ENCODE assay signal across 8 mouse cellular contexts in genomic region chr16:36071450-36072379, GRCm38 (mm10). TPM values are rescaled to one million over a fixed set of nuclear protein-coding genes. Genes with fewer than 3 reads are reported as not detected.
A peak's percentile ranks its signal among the peaks of the same experiment; 100 is the strongest.
DNase-seq lines count a peak whose midpoint lies in the region; ATAC-seq and TF ChIP-seq lines count a peak whose summit lies in the region.

Gene Fam162a (minus strand): TSS chr16:36071594.
Gene Ccdc58 (plus strand): TSS chr16:36071685.

- peak within 1 kb of the TSS; percentile 84 for H3K9ac ChIP-seq in kidney, embryonic 15.5 days

- under 1% methylated on average over 76 of the region's 81 CpGs for WGBS in heart, embryonic 10.5 days
- under 1% methylated on average over 81 of the region's 81 CpGs for WGBS in kidney, embryonic 15.5 days

- H3K4me1 ChIP-seq in bone marrow macrophage, adult 2 months (ENCODE audit: control insufficient read depth, insufficient read depth, low read length), result peaks cover 34% of the 10 kb centered on the region
- 0 out of 2 replicates have a peak, but pooled peaks cover 5% of the 10 kb centered on the region for H3K4me1 ChIP-seq in embryonic fibroblast, embryonic 13.5 days (ENCODE audit: control insufficient read depth, insufficient read depth, low read length)
- H3K4me1 ChIP-seq in heart, embryonic 10.5 days, result peaks cover 29% of the 10 kb centered on the region
- peaks cover 31% of the 10 kb centered on the region for H3K4me1 ChIP-seq in kidney, embryonic 15.5 days

- peaks cover 12% of the 10 kb centered on the region for H3K36me3 ChIP-seq in heart, embryonic 10.5 days
- peaks cover 10% of the 10 kb centered on the region; the same call in 1 of the 2 replicates for H3K36me3 ChIP-seq in kidney, embryonic 15.5 days

- ATAC-seq in kidney, embryonic 15.5 days (replicated peaks; ENCODE audit: low FRiP score), result peak; percentile 97
- ATAC-seq in monocyte, adult 5-6 weeks (replicated peaks; ENCODE audit: insufficient number of reproducible peaks, low FRiP score, low TSS enrichment, poor library complexity, severe bottlenecking), result peak; percentile 94

- no peaks in the 10 kb centered on the region for H3K27me3 ChIP-seq in heart, embryonic 10.5 days (ENCODE audit: insufficient read depth, poor library complexity, severe bottlenecking)
- no peaks in the 10 kb centered on the region for H3K27me3 ChIP-seq in kidney, embryonic 15.5 days

- H3K9me3 ChIP-seq in heart, embryonic 10.5 days, result no peaks in the 10 kb centered on the region
- no peaks in the 10 kb centered on the region for H3K9me3 ChIP-seq in kidney, embryonic 15.5 days (replicated peaks)

- no peak for TF ChIP-seq POLR2A in bone marrow macrophage, adult 2 months (IDR thresholded peaks at IDR 0.05; ENCODE audit: borderline replicate concordance, low read depth, low read length)
- peak; percentile 98 for TF ChIP-seq POLR2A in embryonic fibroblast, embryonic 13.5 days (IDR thresholded peaks at IDR 0.05; ENCODE audit: low read depth, low read length)

- TF ChIP-seq CTCF in bone marrow macrophage, adult 2 months (IDR thresholded peaks at IDR 0.05; ENCODE audit: low read depth, low read length), result no peak
- no peak for TF ChIP-seq CTCF in embryonic fibroblast, embryonic 13.5 days (IDR thresholded peaks at IDR 0.05; ENCODE audit: borderline replicate concordance, insufficient read depth, low read length)

- H3K27ac ChIP-seq in bone marrow macrophage, adult 2 months (ENCODE audit: insufficient read depth, low read depth, low read length), result peak within 1 kb of the TSS; percentile 92
- H3K27ac ChIP-seq in embryonic fibroblast, embryonic 13.5 days (ENCODE audit: insufficient read depth, low read length), result peak within 1 kb of the TSS; percentile 100
- peak within 1 kb of the TSS; percentile 95 for H3K27ac ChIP-seq in heart, embryonic 10.5 days
- peak within 1 kb of the TSS; percentile 99 for H3K27ac ChIP-seq in kidney, embryonic 15.5 days

- peak; percentile 93 for DNase-seq in A20 (ENCODE audit: low read depth, low spot score)
- peak; percentile 96 for DNase-seq in heart, embryonic 10.5 days (ENCODE audit: low spot score)
- peak; percentile 95 for DNase-seq in liver
- peak; percentile 91 to 96 for DNase-seq in spleen, postnatal 4 days (ENCODE audit: low spot score in 2 of 2)

- peak within 1 kb of the TSS; percentile 63 for H3K4me2 ChIP-seq in kidney, embryonic 15.5 days

- H3K4me3 ChIP-seq in bone marrow macrophage, adult 2 months (ENCODE audit: insufficient read depth, low read length), result peak within 1 kb of the TSS; percentile 85
- H3K4me3 ChIP-seq in embryonic fibroblast, embryonic 13.5 days (ENCODE audit: insufficient read depth, low read length), result peak within 1 kb of the TSS; percentile 97
- peak within 1 kb of the TSS; percentile 86 for H3K4me3 ChIP-seq in heart, embryonic 10.5 days
- peak within 1 kb of the TSS; percentile 87 for H3K4me3 ChIP-seq in kidney, embryonic 15.5 days (replicated peaks)

RNA-seq across cellular contexts. Expression of gene Fam162a, which starts in this region (rescaled TPM):
- polyA plus RNA-seq in bone marrow macrophage, adult 2 months (2012; ENCODE audit: insufficient read depth, insufficient read length, missing spikeins), result 49.2 and 57.1 TPM in 2 replicates
- 220 and 237 TPM in 2 replicates for polyA plus RNA-seq in embryonic fibroblast, embryonic 13.5 days (2011; ENCODE audit: insufficient read length, low read depth, missing spikeins)
- polyA plus RNA-seq in heart, embryonic 10.5 days (2016; fragmentation: Nextera tagmentation; extraction: Ambion mirVana), result 619 and 675 TPM in 2 replicates
- 319 and 327 TPM in 2 replicates for polyA plus RNA-seq in kidney, embryonic 15.5 days (2015; fragmentation: Nextera tagmentation; extraction: Ambion mirVana)
- 29.4 to 38.9 TPM (median 36.2 TPM) in 3 replicates for total RNA-seq in monocyte, adult 5-6 weeks (2017)

RNA-seq across cellular contexts. Expression of gene Ccdc58, which starts in this region (rescaled TPM):
- polyA plus RNA-seq in bone marrow macrophage, adult 2 months (2012; ENCODE audit: insufficient read depth, insufficient read length, missing spikeins), result 19.6 and 33.8 TPM in 2 replicates
- 85.6 and 95.9 TPM in 2 replicates for polyA plus RNA-seq in embryonic fibroblast, embryonic 13.5 days (2011; ENCODE audit: insufficient read length, low read depth, missing spikeins)
- polyA plus RNA-seq in heart, embryonic 10.5 days (2016; fragmentation: Nextera tagmentation; extraction: Ambion mirVana), result 101 and 102 TPM in 2 replicates
- polyA plus RNA-seq in kidney, embryonic 15.5 days (2015; fragmentation: Nextera tagmentation; extraction: Ambion mirVana), result 79.3 and 91.9 TPM in 2 replicates
- 16.8 to 45.5 TPM (median 24.5 TPM) in 3 replicates for total RNA-seq in monocyte, adult 5-6 weeks (2017)

Comparison
In these comparisons a context has a peak if more than half of its experiments do, and no peak if none do; other contexts are left out.
1. Peak in every context shown above with its lines: DNase-seq, ATAC-seq, H3K4me3 ChIP-seq and H3K27ac ChIP-seq.